Mouse (Mus musculus): ENCODE measurements around the gene Junb. TPM values are rescaled to one million over a fixed set of nuclear protein-coding genes. Genes with fewer than 3 reads are reported as not detected.

Junb gene
- polyA plus RNA-seq, 1 experiment from 2014 or later, result 95.9 TPM

GRCm38 (mm10) chr8:84952612-84953255 is 25.8 kb downstream of the Junb start:
- Histone ChIP-seq H3K4me1 (replicated peaks; ENCODE audit: control insufficient read depth, insufficient read depth) (peaks cover 3% of the 10 kb centered on the region; the same call in 1 of the 2 replicates), H3K36me3 (ENCODE audit: control insufficient read depth, insufficient read depth, low read length) (peaks cover under 1% of the 10 kb centered on the region; the same call in 1 of the 2 replicates), H3K27me3 (ENCODE audit: control insufficient read depth, insufficient read depth, low read length) (no peaks in the 10 kb centered on the region), H3K4me3 (ENCODE audit: low read depth, low read length) (no peak overlapping the region), H3K4me2 (replicated peaks; ENCODE audit: low read depth) (peak overlapping the region; percentile 34), H3K9me3 (ENCODE audit: control insufficient read depth, low read length) (no peaks in the 10 kb centered on the region), H3K9ac (ENCODE audit: low read length) (0 out of 2 replicates have a peak overlapping the region, but pooled peaks have one; percentile 13), H3K27ac (replicated peaks) (no peak overlapping the region)
- DNase-seq (ENCODE audit: low spot score) (peak; percentile 74), ATAC-seq (ENCODE audit: low FRiP score, low TSS enrichment) (peak; percentile 62)
- WGBS, result 6% methylated on average over 18 of the region's 18 CpGs
- TF ChIP-seq EP300 (optimal IDR thresholded peaks at IDR 0.05) (no peak), CTCF (IDR thresholded peaks at IDR 0.05; ENCODE audit: low read depth) (no peak)

- no peak; the same call in 1 of the 2 replicates for ATAC-seq (ENCODE audit: low FRiP score, low TSS enrichment)
- no peak overlapping the region for H3K27ac ChIP-seq (replicated peaks)
- H3K36me3 ChIP-seq (ENCODE audit: control insufficient read depth, insufficient read depth, low read length), result no peaks in the 10 kb centered on the region
- peaks cover 3% of the 10 kb centered on the region; the same call in 1 of the 2 replicates for H3K4me1 ChIP-seq (replicated peaks; ENCODE audit: control insufficient read depth, insufficient read depth)
- no peak overlapping the region for H3K4me3 ChIP-seq (ENCODE audit: low read depth, low read length)
- peaks cover 11% of the 10 kb centered on the region; the same call in 1 of the 2 replicates for H3K27me3 ChIP-seq (ENCODE audit: control insufficient read depth, insufficient read depth, low read length)
- TF ChIP-seq EP300 (optimal IDR thresholded peaks at IDR 0.05) (no peak), CTCF (IDR thresholded peaks at IDR 0.05; ENCODE audit: low read depth) (no peak)
- no peaks in the 10 kb centered on the region for H3K9me3 ChIP-seq (ENCODE audit: control insufficient read depth, low read length)
- H3K4me2 ChIP-seq (replicated peaks; ENCODE audit: low read depth), result no peak overlapping the region
- DNase-seq (ENCODE audit: low spot score), result no peak
- WGBS, result 20% methylated on average over 12 of the region's 12 CpGs
- H3K9ac ChIP-seq (ENCODE audit: low read length), result no peak overlapping the region
Observed at GRCm38 (mm10) chr8:84949753-84950152, 28.8 kb downstream of the Junb start.

DNA sequence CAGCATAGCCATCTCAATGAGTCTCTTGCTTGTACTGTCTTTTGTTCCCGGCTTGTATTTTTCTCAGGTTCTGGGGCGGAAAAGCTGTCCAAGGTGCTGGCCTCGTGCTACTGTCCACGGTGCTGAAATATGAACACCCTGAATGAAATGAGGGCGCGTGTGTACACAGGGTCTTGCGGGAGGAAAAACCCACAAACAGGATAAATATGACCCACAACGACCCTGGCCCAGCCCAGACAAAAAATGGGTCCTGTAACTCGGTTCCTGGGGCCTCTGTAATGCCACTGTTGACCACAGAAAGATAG is 31.3 kb downstream of the Junb start:
- ATAC-seq (ENCODE audit: low FRiP score, low TSS enrichment) (peak; percentile 39; the same call in 1 of the 2 replicates), DNase-seq (ENCODE audit: low spot score) (peak; percentile 63)
- Histone ChIP-seq H3K27ac (replicated peaks) (no peak overlapping the region), H3K4me1 (replicated peaks; ENCODE audit: control insufficient read depth, insufficient read depth) (no peaks in the 10 kb centered on the region), H3K4me2 (replicated peaks; ENCODE audit: low read depth) (no peak overlapping the region), H3K36me3 (ENCODE audit: control insufficient read depth, insufficient read depth, low read length) (no peaks in the 10 kb centered on the region), H3K9me3 (ENCODE audit: control insufficient read depth, low read length) (no peaks in the 10 kb centered on the region), H3K27me3 (ENCODE audit: control insufficient read depth, insufficient read depth, low read length) (peaks cover 15% of the 10 kb centered on the region; the same call in 1 of the 2 replicates), H3K4me3 (ENCODE audit: low read depth, low read length) (no peak overlapping the region), H3K9ac (ENCODE audit: low read length) (no peak overlapping the region)
- TF ChIP-seq CTCF (IDR thresholded peaks at IDR 0.05; ENCODE audit: low read depth) (no peak), EP300 (optimal IDR thresholded peaks at IDR 0.05) (no peak)
- 12% methylated on average over 9 of the region's 9 CpGs for WGBS

DNA sequence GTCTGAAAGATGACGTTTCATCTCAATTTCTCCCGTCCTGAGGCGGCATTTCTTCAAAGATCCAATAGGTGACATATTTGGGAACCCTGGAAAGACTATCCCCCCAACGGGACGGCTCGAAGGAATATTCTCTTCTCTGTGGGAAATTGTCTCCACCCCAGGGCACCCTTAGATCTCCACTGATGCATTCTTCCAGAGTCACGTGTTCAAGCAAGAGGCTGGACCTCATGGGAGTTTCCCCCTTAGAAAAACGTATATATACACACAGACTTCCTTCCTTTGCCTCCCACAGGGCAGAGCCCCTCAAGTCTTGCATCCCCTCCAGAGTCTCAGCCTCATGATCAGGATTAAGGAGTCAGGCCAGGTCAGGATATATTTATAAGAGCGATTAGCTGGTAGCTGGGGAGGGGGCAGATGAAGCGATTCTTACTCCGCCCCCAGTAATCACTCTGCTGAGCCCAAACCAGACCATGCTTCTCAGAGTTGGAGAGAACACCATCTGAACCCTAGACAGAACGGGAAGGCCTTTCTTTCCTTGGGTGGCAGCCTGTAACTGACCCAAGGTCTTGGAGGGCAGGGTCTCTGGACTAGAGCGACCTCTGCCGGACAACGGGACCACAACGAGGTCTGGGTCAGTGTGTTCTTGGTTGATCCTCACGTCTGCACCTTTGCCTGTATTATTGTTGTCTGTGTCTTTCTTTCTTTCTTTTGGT is 31.8 kb downstream of the Junb start, which contains the start of gene Rtbdn:
Gene Rtbdn (plus strand): TSS at position 464 of the 713 bp plus-strand sequence.
- Histone ChIP-seq H3K27me3 (ENCODE audit: control insufficient read depth, insufficient read depth, low read length) (peaks cover 15% of the 10 kb centered on the region; the same call in 1 of the 2 replicates), H3K4me1 (replicated peaks; ENCODE audit: control insufficient read depth, insufficient read depth) (no peaks in the 10 kb centered on the region), H3K9me3 (ENCODE audit: control insufficient read depth, low read length) (no peaks in the 10 kb centered on the region), H3K4me3 (ENCODE audit: low read depth, low read length) (peak within 1 kb of the TSS; percentile 37), H3K4me2 (replicated peaks; ENCODE audit: low read depth) (peak within 1 kb of the TSS; percentile 56), H3K36me3 (ENCODE audit: control insufficient read depth, insufficient read depth, low read length) (no peaks in the 10 kb centered on the region), H3K27ac (replicated peaks) (no peak within 1 kb of the TSS), H3K9ac (ENCODE audit: low read length) (no peak within 1 kb of the TSS)
- no peak for DNase-seq (ENCODE audit: low spot score)
- TF ChIP-seq EP300 (optimal IDR thresholded peaks at IDR 0.05), result no peak
- TF ChIP-seq CTCF (IDR thresholded peaks at IDR 0.05; ENCODE audit: low read depth), result peak; percentile 51
- 0 out of 2 replicates have a peak, but pooled peaks have one; percentile 6 for ATAC-seq (ENCODE audit: low FRiP score, low TSS enrichment)
- 10% methylated on average over 17 of the region's 17 CpGs for WGBS

DNA sequence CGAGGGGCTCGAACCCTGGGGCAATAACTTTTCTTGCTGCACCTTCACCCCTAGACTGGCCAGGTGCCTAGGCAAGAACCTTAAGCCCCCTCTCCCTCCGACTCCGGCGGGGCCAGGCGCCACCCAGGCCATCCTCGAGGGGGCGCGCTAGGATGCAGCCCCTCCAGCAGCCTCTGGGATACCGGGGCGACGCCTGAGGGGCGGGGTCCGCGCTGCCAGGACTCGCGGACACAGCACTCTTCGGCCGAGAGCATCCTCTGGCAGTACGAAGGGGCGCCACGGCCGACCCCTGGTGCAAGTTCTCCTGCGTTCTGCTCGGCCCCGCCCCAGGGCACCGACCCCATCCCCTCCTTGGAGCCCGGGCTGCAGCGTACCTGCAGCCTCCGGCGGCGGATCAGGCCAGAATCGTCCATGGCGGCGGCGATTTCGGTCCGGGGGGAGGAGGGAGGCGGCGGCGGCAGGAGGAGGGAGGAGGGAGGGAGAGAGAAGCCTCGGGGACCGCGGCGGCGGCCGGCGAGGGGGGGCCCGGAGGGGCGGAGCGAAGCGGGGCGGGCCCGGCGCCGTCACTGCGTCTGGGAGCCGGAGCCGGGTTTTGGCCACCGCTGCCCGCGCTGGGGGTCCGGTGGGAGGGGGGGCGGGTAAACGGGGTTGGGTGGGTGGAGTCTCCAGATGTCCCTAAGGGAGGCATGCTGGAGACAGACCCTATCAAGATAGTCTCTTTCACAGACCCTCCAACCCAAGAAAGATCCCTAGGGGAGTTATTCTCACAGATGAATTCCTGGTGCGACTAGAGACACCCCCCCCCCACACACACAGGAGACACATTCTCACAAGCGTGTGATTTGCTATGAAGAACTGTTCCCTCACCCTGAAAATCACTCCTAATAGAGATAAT is 32.6 kb downstream of the Junb start:
- Histone ChIP-seq H3K27me3 (ENCODE audit: control insufficient read depth, insufficient read depth, low read length) (peaks cover 15% of the 10 kb centered on the region; the same call in 1 of the 2 replicates), H3K9me3 (ENCODE audit: control insufficient read depth, low read length) (no peaks in the 10 kb centered on the region), H3K4me1 (replicated peaks; ENCODE audit: control insufficient read depth, insufficient read depth) (no peaks in the 10 kb centered on the region), H3K27ac (replicated peaks) (no peak overlapping the region), H3K36me3 (ENCODE audit: control insufficient read depth, insufficient read depth, low read length) (no peaks in the 10 kb centered on the region), H3K4me2 (replicated peaks; ENCODE audit: low read depth) (peak overlapping the region; percentile 56), H3K4me3 (ENCODE audit: low read depth, low read length) (peak overlapping the region; percentile 37), H3K9ac (ENCODE audit: low read length) (no peak overlapping the region)
- ATAC-seq (ENCODE audit: low FRiP score, low TSS enrichment) (peak; percentile 35), DNase-seq (ENCODE audit: low spot score) (no peak)
- WGBS, result under 1% methylated on average over 26 of the region's 67 CpGs
- TF ChIP-seq CTCF (IDR thresholded peaks at IDR 0.05; ENCODE audit: low read depth) (peak; percentile 25; the same call in 1 of the 2 replicates), EP300 (optimal IDR thresholded peaks at IDR 0.05) (no peak)

Measured in stomach, postnatal 0 days (tissue).